Mouse (Mus musculus) layer of hippocampus, adult 9-11 months (tissue): Measurements from ENCODE around the gene Dnmt1.

ENCODE experiments used
- DNase-seq: peaks from one replicate; pipeline ENCODE4 v3.0.0; 2022

Gene Dnmt1

DNA sequence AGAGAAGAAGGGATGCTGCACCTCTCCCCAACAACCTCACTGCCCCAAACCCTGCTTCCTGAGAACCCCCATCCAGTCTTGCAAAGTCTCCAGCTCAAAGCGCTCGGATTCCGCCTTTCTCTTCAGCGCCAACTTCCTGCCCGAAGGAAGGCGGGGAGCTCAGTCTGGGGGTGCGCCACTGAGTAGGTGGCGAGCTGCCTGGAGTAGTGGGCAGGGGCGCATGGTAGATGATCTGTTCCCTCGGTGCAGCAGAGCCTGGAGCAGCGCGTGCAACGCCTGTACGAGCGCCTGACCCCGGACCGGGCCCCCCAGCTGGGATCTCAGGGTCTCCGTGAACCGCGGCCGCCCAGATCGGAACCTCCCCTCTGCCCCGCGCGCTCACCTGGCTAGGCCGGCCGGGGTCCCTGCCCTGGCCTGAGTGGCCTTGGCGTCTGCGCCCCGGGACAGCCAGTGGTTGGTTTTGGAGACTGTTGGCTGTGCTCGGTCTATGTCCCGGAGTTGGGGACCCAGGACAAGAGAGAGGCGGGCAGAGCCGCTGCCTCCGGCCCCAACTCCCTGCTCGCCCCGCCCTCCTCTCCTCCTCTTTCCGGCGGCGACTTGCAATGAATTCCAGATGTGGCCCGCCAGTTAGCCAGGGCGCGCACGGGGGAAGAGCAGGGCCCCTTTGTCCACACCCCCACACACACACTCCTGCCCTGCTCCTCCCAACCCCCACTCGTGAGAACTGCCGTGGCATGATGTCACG lies 16.7 kb upstream of the Dnmt1 start, which contains the start of gene S1pr2:
Gene S1pr2 (minus strand): TSS at position 566 of the 745 bp plus-strand sequence.
- DNase-seq = peak; percentile 58

DNA sequence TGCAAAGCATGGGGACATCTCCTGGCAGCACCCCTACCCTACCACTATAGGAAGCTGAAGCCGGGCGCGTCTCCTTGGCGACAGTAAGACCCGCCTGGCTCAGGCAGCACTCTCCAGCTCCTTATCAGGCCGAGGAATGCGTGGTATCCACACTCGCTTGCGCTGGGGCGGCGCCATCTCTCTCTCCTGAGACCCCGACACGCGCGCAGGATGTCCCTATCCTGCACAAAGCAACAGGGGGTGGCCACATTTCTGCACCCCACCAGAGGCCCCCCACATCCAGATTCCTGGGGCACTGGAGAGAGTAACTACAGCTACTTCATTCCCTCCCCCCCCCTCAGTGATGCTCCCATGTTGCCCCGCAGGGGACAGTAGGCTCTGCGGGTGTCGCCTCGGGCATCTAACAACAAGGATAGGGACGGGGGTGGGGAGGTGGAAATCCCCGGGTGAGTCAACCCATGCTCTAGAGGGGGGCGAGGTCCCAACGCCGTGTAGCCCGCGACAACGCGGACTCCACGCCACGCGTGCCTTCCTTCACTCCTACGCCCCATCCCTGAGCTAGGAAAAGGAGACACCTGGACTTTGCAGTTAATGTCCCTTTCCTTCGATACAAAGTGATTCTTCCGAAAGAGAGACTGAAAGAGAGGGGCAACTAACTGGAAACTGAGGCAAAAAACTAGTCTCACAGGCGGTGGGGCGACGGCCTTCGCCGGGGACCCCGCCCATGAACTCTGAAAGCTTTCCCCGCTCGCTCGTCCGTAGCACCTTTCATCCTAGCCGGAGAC lies 15.9 kb upstream of the Dnmt1 start:
- peak; percentile 13 for DNase-seq

DNA sequence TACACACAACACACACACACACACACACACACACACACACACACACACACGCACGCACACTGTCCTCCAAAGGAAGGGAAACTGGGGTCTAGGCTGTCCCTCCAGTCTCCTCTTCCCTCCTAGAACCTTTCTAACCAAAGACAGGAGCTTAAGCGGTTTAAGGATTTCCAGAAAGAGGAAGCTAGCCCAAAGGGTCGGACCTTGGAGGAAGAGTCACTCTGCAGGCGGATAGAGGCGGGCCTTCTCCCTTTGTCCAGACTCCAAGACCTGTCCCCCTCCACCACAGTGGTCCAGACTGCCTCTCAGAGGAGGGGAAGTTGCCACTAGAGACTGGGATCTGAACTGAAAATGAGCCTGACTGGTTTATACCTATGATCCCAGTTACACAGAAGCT lies 14.0 kb upstream of the Dnmt1 start:
- DNase-seq = no peak

DNA sequence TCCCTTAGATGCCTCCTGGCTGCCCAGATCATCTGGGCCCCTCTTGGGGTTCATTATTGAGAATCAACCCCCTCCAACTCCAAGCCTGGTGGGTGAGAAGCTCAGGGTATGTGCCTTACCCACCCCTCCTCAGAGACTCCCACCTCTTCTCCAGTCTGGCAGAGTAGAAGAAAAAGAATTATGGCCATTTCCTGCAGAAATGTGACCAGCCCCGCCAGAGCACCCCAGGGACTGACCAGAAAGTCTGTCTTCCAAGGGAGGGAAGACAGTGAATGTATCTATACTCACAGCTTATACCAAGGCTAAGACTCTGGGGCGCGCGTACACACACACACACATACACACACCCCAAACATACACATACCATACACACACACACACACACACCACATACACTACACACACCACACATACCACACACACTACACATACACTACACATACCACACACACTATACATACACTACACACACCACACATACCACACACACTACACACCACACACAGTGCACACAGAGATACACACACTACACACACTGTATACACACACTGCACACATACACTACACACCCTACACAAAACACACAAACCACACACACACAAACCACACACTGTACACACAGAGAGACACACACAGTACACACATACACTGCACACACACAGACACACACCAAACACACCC lies 13.5 kb upstream of the Dnmt1 start:
- DNase-seq = no peak

DNA sequence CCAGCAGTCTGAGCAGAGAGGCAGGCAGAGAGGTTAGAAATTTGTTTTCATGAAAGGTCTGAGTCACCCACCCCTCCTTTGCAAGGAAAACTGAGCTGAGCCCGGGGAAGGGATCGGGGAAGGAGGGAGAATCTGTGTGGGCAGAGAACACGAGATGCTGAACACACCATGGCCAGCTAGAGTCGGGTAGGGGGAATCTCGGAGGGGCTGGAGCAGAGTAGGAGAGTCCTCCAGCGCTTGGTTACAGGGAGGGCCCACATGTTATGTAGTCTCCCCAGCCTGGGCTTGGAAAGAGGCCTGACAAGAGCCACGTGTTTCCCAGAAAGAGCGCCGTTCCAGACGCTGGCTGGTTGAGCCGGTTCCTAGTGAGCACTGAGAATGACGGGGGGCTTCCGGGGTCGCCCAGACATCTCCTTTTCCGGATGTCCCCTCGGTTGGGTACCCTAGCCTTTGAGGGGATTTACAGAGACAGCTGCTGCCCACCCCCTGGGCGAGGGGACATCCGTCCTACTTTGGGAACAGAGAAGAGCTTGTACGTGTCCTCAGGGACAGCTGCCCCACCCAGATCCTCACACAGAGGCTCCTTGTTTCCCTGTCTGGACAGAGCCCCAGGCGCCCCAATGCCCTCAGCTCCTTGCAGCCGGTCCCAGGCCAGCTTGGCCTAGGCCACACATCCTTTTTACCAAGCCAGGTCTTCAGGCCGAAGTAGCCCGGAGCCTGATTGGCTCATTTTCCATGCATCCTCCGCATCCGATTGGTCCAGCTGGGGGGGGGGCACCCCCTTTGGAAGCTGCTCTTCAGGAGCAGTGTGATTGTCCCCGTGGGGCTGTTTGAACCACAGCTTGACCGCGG lies 12.7 kb upstream of the Dnmt1 start:
- peak; percentile 76 for DNase-seq

DNA sequence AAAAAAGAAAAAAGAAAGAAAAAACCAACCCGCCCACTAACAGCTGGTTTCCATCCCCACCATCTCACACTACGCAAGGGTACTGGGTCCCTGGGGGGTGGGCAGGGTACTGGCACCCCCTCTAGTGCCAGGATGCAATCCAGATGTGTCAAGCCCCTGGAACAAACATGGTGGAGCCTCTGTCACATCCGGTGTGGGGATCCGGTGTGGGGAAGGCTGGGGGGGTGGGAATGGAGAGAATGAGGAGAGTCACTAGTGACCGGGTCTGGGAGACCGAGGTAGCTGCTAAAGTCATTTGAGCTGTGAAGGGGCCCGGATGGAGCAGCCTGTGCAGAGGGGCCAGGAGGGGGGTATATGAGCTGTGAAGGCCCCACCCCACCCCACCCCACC lies 12.1 kb upstream of the Dnmt1 start:
- DNase-seq = no peak

DNA sequence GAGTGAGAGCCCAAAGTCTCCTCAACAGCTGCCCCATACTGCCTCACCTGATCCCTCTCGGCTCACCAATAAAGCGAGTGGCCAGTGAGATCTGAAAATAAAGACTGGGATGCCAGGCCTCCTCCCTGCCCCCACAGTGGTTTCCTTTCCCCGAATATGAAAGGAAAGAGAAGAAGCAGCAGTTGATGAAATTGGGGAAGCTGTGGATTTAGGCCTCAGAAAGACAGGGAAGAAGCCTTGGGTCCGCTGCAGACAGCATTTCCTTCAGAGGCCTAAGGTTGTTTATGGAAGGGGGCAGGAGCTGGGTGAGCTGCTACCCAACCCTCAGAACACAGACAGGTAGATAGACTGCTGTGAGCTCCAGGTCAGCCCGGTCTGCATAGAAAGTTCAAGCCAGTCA lies 7.1 kb upstream of the Dnmt1 start:
- DNase-seq = no peak

DNA sequence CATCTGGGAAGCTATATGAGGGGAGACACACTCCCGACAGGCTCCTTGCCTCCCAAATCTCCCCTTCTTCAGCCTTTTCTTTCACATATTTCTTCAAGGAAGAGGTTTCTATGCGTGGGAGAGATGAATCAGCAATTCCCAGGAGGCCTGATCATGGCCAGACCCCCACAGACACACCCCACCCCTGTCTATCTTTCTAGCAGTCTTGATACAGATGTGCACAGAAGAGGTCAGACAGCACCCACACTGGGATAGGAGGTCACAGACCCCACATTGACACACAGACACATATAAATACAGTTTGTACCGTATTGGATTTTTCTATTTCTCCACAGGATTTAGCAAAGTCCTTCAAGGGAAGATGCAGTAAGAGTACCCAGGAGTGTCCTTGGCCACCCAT lies 6.3 kb upstream of the Dnmt1 start:
- no peak for DNase-seq

DNA sequence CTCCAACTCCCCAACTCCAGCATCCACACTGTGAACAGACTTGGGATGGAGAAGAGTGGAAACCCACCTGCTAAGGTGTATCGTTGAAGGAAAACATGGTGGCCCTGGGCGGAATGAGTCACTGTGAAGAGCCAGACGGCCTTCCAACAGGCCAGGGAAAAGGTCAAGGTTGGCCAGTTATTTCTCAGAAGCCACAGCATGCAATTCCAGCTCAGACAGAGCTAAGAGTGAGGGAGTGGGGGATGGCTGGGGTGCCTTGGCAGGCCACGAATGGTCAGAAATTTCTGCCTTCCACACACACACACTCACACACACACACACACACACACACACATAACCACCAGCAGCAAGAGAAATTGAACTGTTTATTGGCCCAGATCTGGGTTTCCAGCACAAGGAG lies 5.9 kb upstream of the Dnmt1 start:
- no peak for DNase-seq

DNA sequence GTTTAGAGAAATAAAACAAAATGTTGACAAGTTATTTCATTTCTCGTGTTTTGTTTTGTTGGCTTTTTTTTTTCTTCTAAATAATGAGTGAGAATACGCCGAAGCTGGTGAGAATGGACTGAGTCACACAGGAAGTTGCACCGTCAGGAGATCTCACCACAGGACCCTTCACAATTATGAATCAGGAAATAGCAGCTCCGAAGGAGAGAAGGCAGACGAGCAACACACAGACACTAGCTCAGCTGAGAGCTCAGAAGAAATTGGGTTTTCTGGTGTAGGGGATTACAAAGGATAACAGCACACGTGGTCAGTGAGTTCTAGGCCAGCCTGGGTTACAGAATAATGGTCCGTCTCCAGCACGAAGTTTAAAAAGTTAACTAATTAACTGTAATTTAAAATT lies 1.9 kb upstream of the Dnmt1 start:
- DNase-seq = no peak

DNA sequence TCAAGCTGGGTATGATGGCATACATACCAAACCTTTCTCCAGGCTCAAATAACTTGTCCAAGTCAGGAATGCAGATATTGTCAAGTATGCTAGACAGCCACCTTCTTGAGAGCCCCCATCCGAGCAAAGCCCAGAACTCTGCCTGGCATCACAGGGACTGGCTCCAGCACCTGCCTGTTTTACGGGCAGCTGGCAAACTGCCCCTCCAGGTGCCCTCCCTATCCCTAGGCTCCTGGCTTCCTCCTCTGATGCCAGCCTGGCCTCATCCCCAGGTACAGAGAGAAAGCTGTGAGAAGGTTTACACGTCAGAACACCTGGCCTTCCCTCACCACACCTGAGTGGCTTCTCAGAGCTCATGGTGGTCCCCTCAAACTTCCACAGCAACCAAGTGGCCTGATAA lies 2.7 kb downstream of the Dnmt1 start:
- DNase-seq = no peak

DNA sequence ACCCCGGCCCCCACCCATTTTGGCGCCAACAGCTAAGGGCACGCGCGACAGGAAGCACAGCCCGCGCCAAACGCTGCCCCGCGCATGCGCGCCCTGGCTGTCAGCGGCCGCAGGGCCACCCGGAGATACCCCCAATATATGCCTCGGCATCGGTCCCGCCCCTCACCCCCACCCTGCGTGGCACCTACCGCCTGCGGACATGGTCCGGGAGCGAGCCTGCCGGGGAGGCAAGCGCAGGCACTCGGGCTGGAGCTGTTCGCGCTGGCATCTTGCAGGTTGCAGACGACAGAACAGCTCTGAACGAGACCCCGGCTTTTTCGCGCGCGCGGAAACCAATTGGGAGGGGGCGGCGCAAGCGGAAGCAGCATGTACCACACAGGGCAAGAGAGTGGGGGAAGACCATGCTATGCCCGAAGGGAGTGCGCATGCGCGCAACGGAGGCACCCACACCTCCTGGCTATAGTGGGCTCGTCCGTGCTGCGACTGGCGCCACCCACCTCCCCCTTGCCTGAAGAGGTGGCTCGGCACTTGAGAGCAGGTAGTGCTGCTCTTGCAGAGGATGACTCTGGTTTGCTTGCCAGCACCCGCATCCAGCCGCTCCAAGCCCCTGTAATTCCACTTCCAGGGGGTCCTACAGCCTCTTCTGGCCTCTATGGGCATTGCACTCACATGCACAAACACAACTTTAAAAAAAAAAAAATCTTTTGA lies 7.0 kb downstream of the Dnmt1 start:
- peak; percentile 98 for DNase-seq

DNA sequence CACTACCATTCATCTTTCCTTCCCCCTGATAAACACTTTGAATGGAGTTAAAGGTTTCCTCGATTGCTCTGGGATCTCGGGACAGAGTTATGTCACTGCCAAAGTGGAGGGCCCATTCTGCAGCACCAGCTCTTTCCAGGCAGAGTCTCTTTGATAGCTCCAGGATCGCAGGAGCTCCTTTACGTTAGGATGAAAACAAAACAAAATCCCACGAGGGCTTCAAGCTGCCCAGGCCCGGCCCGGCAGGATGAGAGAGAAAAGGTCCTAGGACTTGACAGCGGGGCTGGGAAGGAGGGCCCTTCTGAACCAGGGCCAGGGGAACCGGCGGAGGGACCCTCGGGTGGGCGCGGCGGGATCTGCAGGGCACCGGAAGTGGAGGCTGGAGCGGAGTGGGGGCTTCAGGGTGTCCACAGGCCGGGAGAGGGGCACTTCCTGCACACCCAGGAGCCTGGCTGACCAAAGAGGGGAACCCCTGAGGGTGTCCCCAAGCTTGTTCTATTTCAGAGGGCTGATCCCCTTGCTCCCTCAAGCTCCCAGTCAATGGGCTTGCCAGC lies 7.6 kb downstream of the Dnmt1 start:
- no peak for DNase-seq

DNA sequence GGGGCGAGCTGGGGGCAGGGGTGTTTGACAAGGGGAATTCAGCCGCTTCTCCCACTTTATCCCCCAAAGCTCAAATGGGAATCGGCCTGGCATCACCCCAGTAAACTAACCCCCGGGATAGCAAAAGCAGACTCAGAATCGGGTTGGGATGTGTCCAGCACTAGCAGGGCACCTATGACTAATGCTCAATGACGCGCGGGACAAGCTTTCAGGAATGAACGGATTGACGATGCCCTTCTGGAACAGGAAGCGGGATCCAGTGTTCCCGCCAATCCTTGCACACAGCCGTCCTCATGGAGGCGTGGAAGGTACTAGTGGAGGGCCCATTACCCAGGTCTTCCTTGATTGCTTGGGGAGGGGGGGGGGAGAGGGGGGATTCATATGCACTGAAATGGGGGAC lies 8.2 kb downstream of the Dnmt1 start:
- no peak for DNase-seq

DNA sequence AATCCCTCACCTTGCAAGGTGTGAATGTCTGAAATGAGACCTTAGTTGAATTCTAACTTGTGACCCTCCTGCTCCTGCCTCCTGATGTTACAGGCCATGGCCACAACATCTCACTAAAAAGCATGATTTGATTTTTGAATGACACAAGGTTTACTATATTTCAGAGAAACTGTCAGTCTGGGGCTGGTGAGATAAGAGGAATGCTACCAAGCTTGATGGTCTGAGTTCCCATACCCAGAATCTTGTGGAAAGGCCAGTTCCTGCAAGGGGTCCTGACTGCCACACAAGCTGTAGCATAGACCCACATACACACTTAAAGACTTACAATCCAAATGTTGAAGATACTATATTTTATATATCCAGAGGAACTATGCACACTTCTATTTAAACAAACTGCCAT lies 9.3 kb downstream of the Dnmt1 start:
- no peak for DNase-seq

DNA sequence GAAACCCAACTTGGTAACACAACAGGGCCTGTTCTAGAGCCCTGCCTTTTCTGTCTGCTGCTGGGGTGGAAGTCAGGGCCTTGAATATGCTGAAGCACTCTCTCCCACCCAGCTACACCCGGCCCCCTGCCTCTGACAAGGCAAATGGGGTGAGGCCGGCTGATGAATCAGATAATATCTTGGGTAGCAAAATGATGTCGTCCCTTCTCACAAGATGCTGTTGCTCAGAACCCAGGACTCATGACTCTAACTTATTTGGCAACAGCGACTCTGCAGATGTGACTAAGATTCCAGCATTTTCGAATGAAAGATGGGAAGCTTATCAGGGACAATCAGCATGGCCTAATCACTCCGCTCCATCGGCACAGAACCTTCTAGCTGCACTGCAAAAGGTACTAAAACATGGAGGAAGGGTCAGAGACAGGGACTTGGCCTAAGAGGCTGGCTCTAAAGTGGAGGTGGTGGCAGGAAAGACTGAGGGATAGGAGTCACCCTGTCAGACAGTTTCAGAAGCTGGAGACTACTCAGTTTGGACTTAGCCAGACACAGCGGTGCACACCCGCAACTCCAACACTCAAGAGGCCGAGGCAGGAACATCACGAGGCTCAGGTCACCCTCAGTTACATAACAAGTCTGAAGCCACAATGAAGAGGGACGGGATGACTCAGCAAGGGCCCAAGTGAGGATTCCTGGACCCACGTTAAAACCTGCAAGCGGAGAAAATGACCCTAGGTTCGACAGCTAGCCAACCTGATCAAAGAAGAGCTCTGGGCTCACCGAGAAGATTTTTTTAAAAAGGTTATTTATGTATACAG lies 13.4 kb downstream of the Dnmt1 start:
- no peak for DNase-seq

DNA sequence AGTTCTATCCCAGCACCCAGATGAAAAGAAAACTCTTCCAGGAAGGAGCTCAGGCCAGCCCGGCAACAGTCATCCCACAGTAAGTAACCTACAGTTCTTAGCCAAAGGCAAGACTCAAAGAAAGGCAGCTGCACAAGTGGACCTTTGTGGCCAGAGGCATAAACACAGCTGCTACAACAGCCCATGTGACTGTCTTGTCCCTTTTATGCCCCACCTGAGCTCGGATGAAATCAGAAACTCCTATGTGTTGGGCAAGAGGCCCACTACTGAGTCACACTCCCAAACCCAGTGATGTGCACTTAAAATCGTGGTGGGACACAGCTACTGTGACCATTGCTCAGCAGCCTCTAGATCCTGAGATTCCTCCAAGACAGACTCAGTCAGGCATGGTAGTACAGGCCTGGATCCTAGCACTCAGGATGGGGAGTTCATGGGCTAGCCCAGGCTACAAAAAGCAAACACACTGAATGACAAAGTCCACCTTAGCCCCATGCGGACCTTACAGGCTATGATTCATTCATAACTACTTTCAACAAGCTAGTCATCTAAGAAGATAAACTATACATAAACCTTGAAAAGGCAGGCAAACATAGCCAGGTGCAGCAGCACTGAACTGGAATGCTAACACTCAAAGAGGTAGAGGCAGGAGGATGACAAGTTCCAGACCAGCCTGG lies 14.9 kb downstream of the Dnmt1 start:
- no peak for DNase-seq

DNA sequence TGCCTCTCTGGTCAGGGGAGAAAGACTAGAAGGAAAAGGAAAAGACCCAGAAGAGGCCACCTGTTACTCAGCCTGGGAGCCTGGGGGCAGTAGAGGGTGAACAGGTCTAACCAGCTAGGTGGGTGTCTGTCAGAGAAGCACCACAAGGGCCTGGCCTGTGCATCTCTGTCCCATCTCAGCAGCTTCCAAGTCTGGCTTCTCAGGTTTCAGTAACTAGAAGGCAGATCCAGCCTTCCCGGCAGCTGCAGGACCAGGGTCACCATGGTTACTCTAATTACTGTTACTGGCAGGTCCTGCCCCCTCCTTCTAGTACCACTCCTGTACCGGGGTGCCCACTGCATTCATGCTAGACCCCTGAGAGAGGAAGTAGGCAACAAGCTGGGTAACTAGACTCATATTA lies 15.8 kb downstream of the Dnmt1 start:
- DNase-seq = no peak

DNA sequence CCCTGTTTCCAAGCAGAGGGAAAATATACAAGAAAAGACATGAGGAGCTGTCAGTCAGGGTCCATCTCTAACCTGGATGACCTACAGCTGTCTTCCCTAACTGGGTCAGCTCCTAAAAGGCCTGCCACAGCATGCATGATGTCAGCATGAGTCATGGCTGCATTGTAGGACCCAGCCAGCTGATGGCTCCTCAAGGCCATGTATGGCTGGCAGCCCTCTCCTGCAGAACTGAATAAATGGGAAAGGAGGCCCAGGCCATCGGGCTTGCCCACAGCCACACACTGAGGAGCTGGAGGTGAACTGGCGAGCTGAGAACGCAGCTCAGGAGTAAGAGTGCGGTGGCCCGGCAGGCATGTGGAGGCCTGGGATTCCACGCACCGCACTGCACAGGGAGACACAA lies 16.3 kb downstream of the Dnmt1 start:
- peak; percentile 15 for DNase-seq

DNA sequence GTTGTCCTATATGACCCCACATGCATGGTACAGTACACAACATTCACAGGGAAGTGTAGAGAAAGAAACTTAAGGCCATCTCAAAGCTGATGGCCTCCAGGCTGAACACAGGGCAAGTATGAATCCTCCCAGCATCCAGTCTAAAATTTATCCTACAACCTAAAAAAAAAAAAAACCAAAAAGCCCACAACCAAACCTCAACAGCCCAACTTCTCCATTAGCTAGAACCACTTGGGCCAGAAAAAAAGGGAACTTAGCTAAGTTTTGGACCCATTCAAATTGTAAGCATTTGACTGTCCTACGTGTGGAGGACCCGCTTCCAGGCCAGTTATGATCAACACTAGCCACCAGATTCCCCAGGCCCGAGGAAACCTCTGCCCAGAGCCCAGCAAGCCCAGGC lies 36.4 kb downstream of the Dnmt1 start:
- DNase-seq = no peak

DNA sequence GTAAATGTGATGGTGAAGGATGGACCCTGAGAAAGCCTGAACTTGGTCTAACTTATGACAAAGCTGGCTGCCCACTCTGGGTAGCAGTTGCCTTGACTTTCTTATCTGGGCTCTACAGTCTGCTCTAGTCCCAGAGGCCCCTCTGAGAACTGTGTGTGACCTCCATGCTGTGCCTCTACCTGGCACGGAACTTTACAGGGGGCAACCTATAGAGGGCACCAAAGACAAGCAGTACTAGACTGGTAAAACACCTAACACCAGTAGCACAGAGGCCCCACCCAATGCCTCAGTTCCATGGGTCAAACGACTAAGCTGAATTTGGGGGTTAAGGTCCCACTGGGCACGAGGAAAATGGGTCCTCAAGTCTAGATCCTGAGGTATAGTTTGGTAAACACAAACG lies 43.5 kb downstream of the Dnmt1 start:
- no peak for DNase-seq
